In the genomic region with DNA sequence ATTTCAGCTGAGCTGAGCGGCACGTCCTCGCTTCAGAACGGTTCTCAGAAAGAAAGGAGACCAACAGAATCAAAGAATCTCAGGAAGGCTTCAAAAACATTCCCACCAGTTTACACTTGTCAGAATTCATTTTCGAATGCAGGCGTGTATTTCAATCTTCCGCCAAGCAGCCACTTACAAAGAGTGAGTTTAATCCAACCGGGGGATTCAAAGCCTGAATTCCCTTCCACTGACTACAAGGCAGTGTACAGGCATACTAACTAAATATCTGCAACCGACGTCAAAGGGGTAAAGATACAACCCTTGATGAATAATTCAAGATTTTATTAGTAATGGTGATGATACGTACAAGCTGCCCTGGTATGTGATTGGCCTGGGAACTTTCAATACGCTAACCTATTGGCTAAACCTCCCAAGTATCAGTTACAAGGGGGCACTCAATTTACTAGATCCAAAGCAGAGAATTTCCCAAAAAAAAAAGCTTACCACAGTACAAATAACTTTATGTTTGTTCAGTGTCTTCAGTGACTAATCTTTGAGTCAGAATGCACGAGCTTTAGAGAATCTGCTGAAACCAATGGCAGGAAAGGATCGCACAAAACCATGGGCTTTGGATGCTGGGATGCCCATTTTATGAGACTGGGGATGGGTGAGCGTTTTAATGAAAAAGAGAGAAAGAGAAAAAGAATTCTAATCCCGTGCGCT, we compare ENCODE assay signal across 10 mouse cellular contexts.
A peak's percentile ranks its signal among the peaks of the same experiment; 100 is the strongest.
DNase-seq lines count a peak whose midpoint lies in the region; ATAC-seq and TF ChIP-seq lines count a peak whose summit lies in the region.
"Had no signal": no experiment of that assay in that cellular context is flagged by ENCODE, and none has a peak within 500 bp of the region (broad histone marks: within the 10 kb centered on the region; RNA-seq: fewer than 3 reads in every experiment).

No protein-coding gene starts in this region.

- no peaks in the 10 kb centered on the region for H3K27me3 ChIP-seq in intestine, postnatal 0 days (replicated peaks; ENCODE audit: control insufficient read depth, insufficient read depth, low read length)
- H3K27me3 ChIP-seq in neural tube, embryonic 14.5 days (ENCODE audit: control insufficient read depth, insufficient read depth, low read length): no peaks in the 10 kb centered on the region

- H3K4me2 ChIP-seq in intestine, postnatal 0 days (replicated peaks; ENCODE audit: low read depth): peak overlapping the region; percentile 90
- H3K4me2 ChIP-seq in neural tube, embryonic 14.5 days (ENCODE audit: low read depth, low read length): peak overlapping the region; percentile 93

- H3K4me1 ChIP-seq in intestine, postnatal 0 days (replicated peaks; ENCODE audit: control insufficient read depth, insufficient read depth, low read length): peaks cover 9% of the 10 kb centered on the region; the same call in 1 of the 2 replicates
- peaks cover 41% of the 10 kb centered on the region for H3K4me1 ChIP-seq in neural tube, embryonic 14.5 days (ENCODE audit: control insufficient read depth, insufficient read depth, low read length)

- ATAC-seq in intestine, postnatal 0 days: no peak
- no peak for ATAC-seq in neural tube, embryonic 14.5 days (ENCODE audit: low read depth)

- no peaks in the 10 kb centered on the region for H3K9me3 ChIP-seq in intestine, postnatal 0 days (ENCODE audit: control insufficient read depth)
- no peaks in the 10 kb centered on the region for H3K9me3 ChIP-seq in neural tube, embryonic 14.5 days (ENCODE audit: control insufficient read depth, low read length)

- H3K27ac ChIP-seq in layer of hippocampus, adult 2 months: peak overlapping the region; percentile 87
- H3K27ac ChIP-seq in intestine, postnatal 0 days (ENCODE audit: low read depth, low read length): no peak overlapping the region
- H3K27ac ChIP-seq in neural tube, embryonic 14.5 days (ENCODE audit: low read depth, low read length): no peak overlapping the region; the same call in 1 of the 2 replicates

- WGBS in intestine, postnatal 0 days: 46% methylated on average over 17 of the region's 17 CpGs
- 15% methylated on average over 17 of the region's 17 CpGs for WGBS in neural tube, embryonic 14.5 days

- H3K4me3 ChIP-seq in layer of hippocampus, adult 2 months: peak overlapping the region; percentile 74
- peak overlapping the region; percentile 65 for H3K4me3 ChIP-seq in intestine, postnatal 0 days (ENCODE audit: low read depth, low read length)
- H3K4me3 ChIP-seq in neural tube, embryonic 14.5 days (ENCODE audit: low read depth, low read length): peak overlapping the region; percentile 58

- TF ChIP-seq CTCF in layer of hippocampus, adult 2 months (conservative IDR thresholded peaks at IDR 0.05): no peak
- TF ChIP-seq CTCF in intestine, postnatal 0 days (IDR thresholded peaks at IDR 0.05; ENCODE audit: low read depth): no peak

- peak overlapping the region; percentile 17; the same call in 1 of the 2 replicates for H3K9ac ChIP-seq in intestine, postnatal 0 days (ENCODE audit: low read depth, low read length)
- H3K9ac ChIP-seq in neural tube, embryonic 14.5 days (replicated peaks; ENCODE audit: low read depth, low read length): peak overlapping the region; percentile 41; the same call in 1 of the 2 replicates

- no peak for DNase-seq in layer of hippocampus, adult 2 months (ENCODE audit: low spot score in 2 of 2)
- no peak for DNase-seq in layer of hippocampus, adult 8-10 months (ENCODE audit: low spot score in 2 of 2)
- peak; percentile 64 for DNase-seq in fibroblast of lung, adult 2 months (ENCODE audit: low read depth)
- no peak for DNase-seq in urinary bladder, postnatal 14 days (ENCODE audit: low spot score)
- no peak for DNase-seq in adrenal gland, postnatal 4 days (ENCODE audit: low spot score in 2 of 2)
- DNase-seq in layer of hippocampus, adult 9-10 months (ENCODE audit: low spot score): no peak
- DNase-seq: gastrocnemius, postnatal 25 days; lung, postnatal 14 days had no signal

- no peaks in the 10 kb centered on the region; the same call in 1 of the 2 replicates for H3K36me3 ChIP-seq in intestine, postnatal 0 days (ENCODE audit: control insufficient read depth, insufficient read depth)
- no peaks in the 10 kb centered on the region for H3K36me3 ChIP-seq in neural tube, embryonic 14.5 days (ENCODE audit: control insufficient read depth, insufficient read depth, low read length)
